Mouse (Mus musculus) mouse embryonic stem cell (cell line): Measurements from ENCODE around the gene Olfr1265.

Experiments
- in situ Hi-C, 2 experiments: fragments of 300-500 bp; cut with MboI; formaldehyde crosslinking; loops; 1 replicate in 1 of 2; 3 replicates in 1 of 2; pipeline ENCODE4 v1.14.3; 2019 to 2020; ENCODE audit warnings: low sequenced_read_pairs in 2 of 2, low pct_unique_long_range_greater_than_20kb in 1 of 2, mixed read lengths in 1 of 2; ENCODE audit not compliant: unreplicated experiment in 1 of 2

Olfr1265 gene

DNA sequence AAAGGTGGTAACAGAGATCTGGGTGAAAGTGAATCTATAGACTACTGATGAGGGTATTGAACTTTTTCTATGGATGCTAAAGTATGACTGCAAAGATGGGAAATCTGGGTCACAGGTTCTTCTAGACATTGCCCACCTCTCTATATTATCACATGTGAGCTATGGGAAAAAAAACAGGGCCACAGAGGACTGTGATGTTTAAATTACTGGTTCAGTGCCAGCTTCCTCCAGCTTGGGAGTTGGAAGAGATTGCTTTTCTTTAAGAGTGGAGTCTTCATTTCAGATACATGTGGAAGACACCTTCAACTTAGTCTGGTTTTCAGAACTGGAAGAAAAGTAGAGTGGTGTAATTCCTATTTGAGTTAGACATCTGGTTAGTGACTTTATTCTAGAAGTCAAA, at the start of gene Olfr1265:
Gene Olfr1265, plus strand, starts transcription at position 301 of the 400 bp plus-strand sequence.
- in situ Hi-C loops, result no loop called here

DNA sequence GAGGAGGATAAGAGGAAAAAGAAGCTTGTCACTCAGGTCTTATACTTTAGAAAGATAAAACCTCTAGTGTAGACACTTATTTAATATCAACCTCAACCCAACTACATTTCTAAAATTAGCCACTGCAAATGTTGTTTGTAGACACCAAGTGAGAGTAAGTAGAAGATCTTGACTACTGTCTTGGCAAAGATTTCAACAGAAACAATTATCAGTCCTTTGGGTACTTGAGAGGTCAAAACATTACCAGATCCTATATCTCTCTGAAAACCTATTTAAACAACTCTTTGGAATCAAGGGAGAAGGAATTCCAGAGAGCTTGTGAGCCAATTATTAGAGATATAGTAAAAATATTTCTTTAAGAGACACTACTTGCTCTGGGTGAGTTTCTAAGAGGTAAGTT, 44.2 kb upstream of the Olfr1265 start, which contains the start of gene Olfr1261:
Gene Olfr1261, plus strand, starts transcription at position 301 of the 400 bp plus-strand sequence.
- in situ Hi-C loops, result no loop called here

DNA sequence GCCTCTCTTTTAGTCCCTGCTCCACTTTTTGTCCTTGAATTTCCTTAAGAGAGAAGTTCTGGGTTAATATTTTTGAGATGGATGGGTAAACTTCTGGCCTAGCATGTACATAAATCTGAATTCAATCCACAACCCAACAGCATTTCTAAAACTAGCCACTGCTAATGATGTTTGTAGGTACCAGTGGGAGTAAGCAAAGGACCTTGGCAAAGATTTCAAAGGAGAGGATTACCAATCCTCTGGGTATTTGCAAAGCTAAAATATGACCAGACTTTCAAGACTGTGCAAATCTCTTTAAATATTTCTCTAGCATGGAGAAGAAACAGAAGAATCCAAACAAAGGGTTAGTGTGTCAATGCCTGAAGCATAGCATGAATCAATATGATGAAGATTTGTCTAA, 35.3 kb upstream of the Olfr1265 start, which contains the start of gene Olfr1262:
Gene Olfr1262, plus strand, starts transcription at position 301 of the 400 bp plus-strand sequence.
- in situ Hi-C loops, result no loop called here

DNA sequence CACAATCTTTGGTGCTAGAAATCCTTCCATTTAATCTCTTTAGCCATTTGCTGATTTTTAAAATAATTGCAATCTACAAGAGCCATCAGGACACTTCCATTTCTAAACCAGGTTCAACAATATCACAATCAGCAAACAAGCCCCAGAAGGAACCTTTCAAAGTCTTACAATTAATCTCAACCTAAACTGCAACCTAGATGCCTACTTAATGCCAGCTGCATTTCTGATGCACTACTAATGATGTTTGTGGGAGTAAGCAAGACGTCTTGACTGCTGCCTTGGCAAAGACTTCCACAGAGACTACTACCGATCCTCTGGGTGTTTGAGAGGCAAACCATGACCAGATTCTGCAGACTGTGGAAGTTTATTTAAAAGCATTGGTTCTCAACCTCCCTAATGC, 23.3 kb upstream of the Olfr1265 start, which contains the start of gene Olfr1263:
Gene Olfr1263, plus strand, starts transcription at position 301 of the 400 bp plus-strand sequence.
- in situ Hi-C loops, result no loop called here

DNA sequence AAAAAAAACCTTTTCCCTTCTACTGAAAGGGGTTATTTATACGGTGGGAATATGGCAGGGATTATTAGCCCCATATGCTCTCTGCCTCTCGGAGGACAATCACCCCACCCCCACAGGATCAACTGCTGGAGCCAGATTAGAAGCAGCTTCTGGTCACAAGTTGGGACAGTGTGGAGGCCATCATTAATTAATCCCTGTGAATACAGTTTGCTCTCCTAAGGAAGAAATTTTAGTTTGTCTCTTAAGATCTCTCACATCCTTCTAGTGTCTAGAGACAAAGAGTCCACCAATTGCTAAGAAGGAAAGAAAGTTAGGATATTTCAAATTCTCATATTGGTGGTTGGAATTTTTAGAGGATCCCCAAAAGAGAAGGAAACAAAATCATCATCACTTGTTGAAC, 9.7 kb upstream of the Olfr1265 start, which contains the start of gene Olfr1264:
Gene Olfr1264, minus strand, starts transcription at position 101 of the 400 bp plus-strand sequence.
- in situ Hi-C loops, result no loop called here

DNA sequence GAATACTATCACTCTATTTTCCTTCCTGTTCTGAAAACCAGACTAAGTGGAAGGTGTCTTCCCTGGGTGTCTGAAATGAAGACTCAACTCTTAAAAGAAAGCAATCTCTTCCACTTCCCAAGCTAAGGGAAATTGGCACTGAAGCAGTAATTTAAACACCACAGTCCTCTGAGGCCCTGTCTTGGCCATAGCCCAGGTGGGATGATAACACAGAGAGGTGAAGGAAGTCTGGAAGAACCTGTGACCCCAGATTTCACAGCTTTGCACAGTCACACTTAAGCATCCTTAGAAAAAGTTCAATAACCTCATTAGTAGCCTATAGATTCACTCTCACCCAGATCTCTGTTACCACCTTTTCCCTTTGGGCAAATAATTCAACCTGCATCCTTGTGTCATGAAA, 28.4 kb downstream of the Olfr1265 start, which contains the start of gene Olfr140:
Gene Olfr140, minus strand, starts transcription at position 101 of the 400 bp plus-strand sequence.
- in situ Hi-C loops, result no loop called here

DNA sequence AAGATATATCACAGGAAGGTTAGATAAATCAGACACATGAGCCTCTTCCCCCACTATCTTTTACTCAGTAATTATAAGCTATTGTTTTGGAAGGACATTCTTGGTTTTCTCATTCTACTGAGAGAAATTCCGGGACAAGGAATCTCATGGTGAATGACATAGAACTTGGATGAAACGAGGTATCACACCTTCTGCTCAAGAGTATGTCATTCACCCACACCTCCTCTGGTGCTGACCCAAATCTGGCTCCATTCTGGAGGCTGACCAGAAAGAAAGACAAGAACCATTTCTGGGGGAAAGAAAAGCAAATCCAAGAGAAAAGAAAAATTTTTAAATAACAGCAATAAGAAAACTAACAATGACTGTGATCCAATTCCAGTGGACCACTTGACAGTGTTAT, 34.9 kb downstream of the Olfr1265 start:
- in situ Hi-C loops, result no loop called here
